In the genomic region with DNA sequence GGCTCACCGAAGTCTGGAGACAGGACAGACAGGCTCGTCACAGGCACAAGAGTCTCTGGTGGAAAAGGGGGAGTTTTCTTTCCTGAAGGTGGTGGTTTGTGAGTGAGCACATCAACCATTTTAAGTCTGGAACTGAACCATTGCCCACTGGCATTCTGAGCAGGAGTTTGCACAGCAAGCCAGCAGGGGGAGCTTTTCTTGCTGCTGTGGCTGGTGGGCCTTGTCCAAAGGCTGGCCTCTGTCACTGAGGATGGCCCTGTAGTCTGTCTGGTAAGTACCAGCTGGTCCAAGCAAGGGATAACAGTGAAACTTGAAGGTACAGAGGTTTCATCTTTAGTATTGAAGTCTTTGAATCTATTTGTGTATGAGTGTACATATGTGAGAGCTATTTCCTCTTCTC, we compare ENCODE assay signal across 9 mouse cellular contexts. TPM values are rescaled to one million over a fixed set of nuclear protein-coding genes. Genes with fewer than 3 reads are reported as not detected.
DNase-seq lines count a peak whose midpoint lies in the region; ATAC-seq and TF ChIP-seq lines count a peak whose summit lies in the region.
"Had no signal": no experiment of that assay in that cellular context is flagged by ENCODE, and none has a peak within 500 bp of the region (broad histone marks: within the 10 kb centered on the region; RNA-seq: fewer than 3 reads in every experiment).

No protein-coding gene starts in this region.

- H3K4me3 ChIP-seq in kidney, embryonic 14.5 days (ENCODE audit: low read length) = no peak overlapping the region
- no peak overlapping the region for H3K4me3 ChIP-seq in ES-Bruce4 (ENCODE audit: low read depth, low read length)
- H3K4me3 ChIP-seq in kidney, embryonic 15.5 days (replicated peaks) = no peak overlapping the region
- H3K4me3 ChIP-seq: limb, embryonic 12.5 days had no signal

- no peak for TF ChIP-seq POLR2A in ES-Bruce4 (IDR thresholded peaks at IDR 0.05; ENCODE audit: insufficient read depth, low read length)

- no peak for TF ChIP-seq EP300 in ES-Bruce4 (IDR thresholded peaks at IDR 0.05; ENCODE audit: insufficient read depth, low read depth, low read length)

- no peaks in the 10 kb centered on the region for H3K4me1 ChIP-seq in kidney, embryonic 14.5 days (ENCODE audit: control insufficient read depth, insufficient read depth, low read length)
- H3K4me1 ChIP-seq in ES-Bruce4 (ENCODE audit: control insufficient read depth, insufficient read depth, low read length) = no peaks in the 10 kb centered on the region
- no peaks in the 10 kb centered on the region for H3K4me1 ChIP-seq in kidney, embryonic 15.5 days
- H3K4me1 ChIP-seq: limb, embryonic 12.5 days had no signal

- H3K27me3 ChIP-seq in kidney, embryonic 14.5 days (ENCODE audit: control insufficient read depth, insufficient read depth, low read length) = no peaks in the 10 kb centered on the region
- no peaks in the 10 kb centered on the region for H3K27me3 ChIP-seq in ES-Bruce4 (ENCODE audit: control insufficient read depth, insufficient read depth, low read length, poor library complexity, severe bottlenecking)
- no peaks in the 10 kb centered on the region for H3K27me3 ChIP-seq in kidney, embryonic 15.5 days
- H3K27me3 ChIP-seq: limb, embryonic 12.5 days had no signal

- H3K9me3 ChIP-seq in kidney, embryonic 14.5 days (ENCODE audit: control insufficient read depth, low read length) = peaks cover 3% of the 10 kb centered on the region; the same call in 1 of the 2 replicates
- H3K9me3 ChIP-seq in ES-Bruce4 (replicated peaks; ENCODE audit: control insufficient read depth, insufficient read depth, low read length, poor library complexity, severe bottlenecking) = no peaks in the 10 kb centered on the region
- H3K9me3 ChIP-seq in kidney, embryonic 15.5 days (replicated peaks) = no peaks in the 10 kb centered on the region

- no peak overlapping the region for H3K9ac ChIP-seq in kidney, embryonic 14.5 days (ENCODE audit: low read depth, low read length)
- no peak overlapping the region for H3K9ac ChIP-seq in ES-Bruce4 (ENCODE audit: low read depth, poor library complexity, severe bottlenecking)
- H3K9ac ChIP-seq in kidney, embryonic 15.5 days = no peak overlapping the region
- H3K9ac ChIP-seq: limb, embryonic 12.5 days had no signal

- H3K27ac ChIP-seq in kidney, embryonic 14.5 days (ENCODE audit: low read depth, low read length) = no peak overlapping the region
- H3K27ac ChIP-seq in ES-Bruce4 (ENCODE audit: insufficient read depth, low read length) = no peak overlapping the region
- H3K27ac ChIP-seq in kidney, embryonic 15.5 days = no peak overlapping the region
- H3K27ac ChIP-seq: limb, embryonic 12.5 days had no signal

- H3K36me3 ChIP-seq in kidney, embryonic 14.5 days (ENCODE audit: control insufficient read depth, insufficient read depth, low read length) = no peaks in the 10 kb centered on the region
- H3K36me3 ChIP-seq in ES-Bruce4 (ENCODE audit: control insufficient read depth, insufficient read depth, low read length, poor library complexity, severe bottlenecking) = no peaks in the 10 kb centered on the region
- H3K36me3 ChIP-seq in kidney, embryonic 15.5 days = no peaks in the 10 kb centered on the region
- H3K36me3 ChIP-seq: limb, embryonic 12.5 days had no signal

- DNase-seq in kidney, adult 11 months = peak; percentile 50
- DNase-seq in c-Kit-positive CD71-positive TER-119-negative erythroid progenitor cells, embryonic 14.5 days (ENCODE audit: low read depth) = peak; percentile 33
- peak; percentile 9 for DNase-seq in forelimb bud, embryonic 11.5 days (ENCODE audit: low read depth, low spot score)
- DNase-seq in lung, postnatal 10 days = peak; percentile 82
- peak; percentile 59 to 79 for DNase-seq in spleen, postnatal 4 days (ENCODE audit: low spot score in 2 of 2)

- 56% methylated on average over 2 of the region's 2 CpGs for WGBS in kidney, embryonic 14.5 days
- WGBS in kidney, embryonic 15.5 days = 63% methylated on average over 2 of the region's 2 CpGs

- no peak overlapping the region for H3K4me2 ChIP-seq in kidney, embryonic 14.5 days (replicated peaks; ENCODE audit: low read depth, low read length)
- H3K4me2 ChIP-seq in kidney, embryonic 15.5 days = no peak overlapping the region
- H3K4me2 ChIP-seq: limb, embryonic 12.5 days had no signal

- TF ChIP-seq CTCF in ES-Bruce4 (IDR thresholded peaks at IDR 0.05; ENCODE audit: low read depth, low read length) = peak; percentile 77

- ATAC-seq in kidney, embryonic 14.5 days (ENCODE audit: low FRiP score, low TSS enrichment) = no peak
- ATAC-seq in kidney, embryonic 15.5 days (replicated peaks; ENCODE audit: low FRiP score) = 0 out of 2 replicates have a peak, but pooled peaks have one; percentile 41

RNA-seq across cellular contexts. Expression of gene Slc41a3, which starts 49.2 kb away (rescaled TPM):
- polyA plus RNA-seq in kidney, embryonic 14.5 days (2014; fragmentation: Nextera tagmentation; extraction: Ambion mirVana) = 4.2 and 7.2 TPM in 2 replicates
- 1.8 and 2.2 TPM in 2 replicates for polyA plus RNA-seq in ES-Bruce4 (2011; ENCODE audit: insufficient read depth, insufficient read length, low read depth, missing spikeins)
- polyA plus RNA-seq in kidney, embryonic 15.5 days (2015; fragmentation: Nextera tagmentation; extraction: Ambion mirVana) = 6.2 and 7.6 TPM in 2 replicates

Comparison
In these comparisons a context has a peak if more than half of its experiments do, and no peak if none do; other contexts are left out.
1. DNase-seq: peak in every context shown above with its lines; median percentile 82 in lung, postnatal 10 days; 69 in spleen, postnatal 4 days; 50 in kidney, adult 11 months; 33 in c-Kit-positive CD71-positive TER-119-negative erythroid progenitor cells, embryonic 14.5 days; 9 in forelimb bud, embryonic 11.5 days.